Mouse (Mus musculus) intestine, embryonic 16.5 days (tissue): Measurements from ENCODE around the gene Pdlim5. TPM values are rescaled to one million over a fixed set of nuclear protein-coding genes. Genes with fewer than 3 reads are reported as not detected.

Experiments used
- ATAC-seq: fragments of 200-750 bp; cut with Nextera tagmentation; 2 replicates; pipeline ENCODE4 v1.8.0; 2017; ENCODE audit warnings: moderate TSS enrichment, moderate library complexity
- H3K27ac ChIP-seq: fragments of 300-500 bp; sonication (generic); 2 replicates; pipeline ENCODE4 v1.5.1; 2014; ENCODE audit warnings: mild to moderate bottlenecking, low read length
- H3K27me3 ChIP-seq: fragments of 300-500 bp; sonication (generic); replicated peaks from 2 replicates; pipeline ENCODE4 v1.6.1; 2014; ENCODE audit warnings: low read length, control low read depth, mixed read lengths; ENCODE audit not compliant: control insufficient read depth, insufficient read depth
- H3K36me3 ChIP-seq: fragments of 300-500 bp; sonication (generic); 2 replicates; pipeline ENCODE4 v1.6.1; 2014; ENCODE audit warnings: low read length, control low read depth; ENCODE audit not compliant: control insufficient read depth, insufficient read depth
- H3K4me1 ChIP-seq: fragments of 300-500 bp; sonication (generic); 2 replicates; pipeline ENCODE4 v1.6.1; 2014; ENCODE audit warnings: low read length, control low read depth, mixed read lengths; ENCODE audit not compliant: control insufficient read depth, insufficient read depth
- H3K4me2 ChIP-seq: fragments of 300-500 bp; sonication (generic); 2 replicates; pipeline ENCODE4 v1.6.1; 2014; ENCODE audit warnings: low read depth, low read length, control low read depth
- H3K4me3 ChIP-seq: fragments of 300-500 bp; sonication (generic); 2 replicates; pipeline ENCODE4 v1.5.1; 2014; ENCODE audit warnings: mild to moderate bottlenecking, low read length
- H3K9ac ChIP-seq: fragments of 300-500 bp; sonication (generic); 2 replicates; pipeline ENCODE4 v1.6.1; 2014; ENCODE audit warnings: low read depth, low read length
- H3K9me3 ChIP-seq: fragments of 300-500 bp; sonication (generic); 2 replicates; pipeline ENCODE4 v1.6.1; 2016; ENCODE audit warnings: low read length, control low read depth; ENCODE audit not compliant: control insufficient read depth
- WGBS: fragments of 180-500 bp; shearing (Covaris S2); extraction: QIAGEN DNeasy Blood & Tissue Kit; methylation state at CpG from one replicate; pipeline ENCODE4 v1.1.7; 2014; 5-methylcytosine and 5-hydroxymethylcytosine counted together
- polyA plus RNA-seq: library from polyadenylated mRNA; unstranded; fragments of >200 nt; fragmentation: Nextera tagmentation; extraction: Ambion mirVana; gene quantifications from 2 replicates; pipeline ENCODE4 v1.2.1, GENCODE M21; 2015

Gene Pdlim5
- polyA plus RNA-seq, 1 experiment from 2014 or later: 35.7 TPM

DNA sequence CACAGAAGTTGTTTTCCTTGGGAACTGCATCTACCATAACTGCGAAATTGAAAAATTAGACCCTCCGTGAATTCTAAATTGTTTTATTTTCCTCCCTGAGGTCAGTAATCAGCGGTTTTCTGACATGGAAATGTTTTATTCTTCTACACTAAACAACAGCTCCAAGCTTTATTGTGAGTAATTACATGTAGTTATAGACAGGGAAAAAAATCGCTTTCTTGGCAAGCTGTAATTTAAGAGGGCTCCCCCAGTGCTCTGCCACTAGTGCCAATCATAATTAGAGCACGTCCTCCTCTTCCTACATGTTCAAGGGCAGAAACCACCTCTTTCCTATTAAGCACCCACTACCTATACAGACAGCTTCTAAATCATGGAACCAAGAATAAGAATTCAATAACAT lies 157.9 kb downstream of the Pdlim5 start:
- H3K4me2 ChIP-seq: no peak overlapping the region
- H3K4me3 ChIP-seq: no peak overlapping the region
- 81% methylated on average over 5 of the region's 5 CpGs for WGBS
- no peak overlapping the region for H3K27ac ChIP-seq
- no peaks in the 10 kb centered on the region for H3K27me3 ChIP-seq
- ATAC-seq: no peak
- no peak overlapping the region for H3K9ac ChIP-seq
- no peaks in the 10 kb centered on the region for H3K4me1 ChIP-seq
- no peaks in the 10 kb centered on the region for H3K9me3 ChIP-seq
- no peaks in the 10 kb centered on the region for H3K36me3 ChIP-seq

DNA sequence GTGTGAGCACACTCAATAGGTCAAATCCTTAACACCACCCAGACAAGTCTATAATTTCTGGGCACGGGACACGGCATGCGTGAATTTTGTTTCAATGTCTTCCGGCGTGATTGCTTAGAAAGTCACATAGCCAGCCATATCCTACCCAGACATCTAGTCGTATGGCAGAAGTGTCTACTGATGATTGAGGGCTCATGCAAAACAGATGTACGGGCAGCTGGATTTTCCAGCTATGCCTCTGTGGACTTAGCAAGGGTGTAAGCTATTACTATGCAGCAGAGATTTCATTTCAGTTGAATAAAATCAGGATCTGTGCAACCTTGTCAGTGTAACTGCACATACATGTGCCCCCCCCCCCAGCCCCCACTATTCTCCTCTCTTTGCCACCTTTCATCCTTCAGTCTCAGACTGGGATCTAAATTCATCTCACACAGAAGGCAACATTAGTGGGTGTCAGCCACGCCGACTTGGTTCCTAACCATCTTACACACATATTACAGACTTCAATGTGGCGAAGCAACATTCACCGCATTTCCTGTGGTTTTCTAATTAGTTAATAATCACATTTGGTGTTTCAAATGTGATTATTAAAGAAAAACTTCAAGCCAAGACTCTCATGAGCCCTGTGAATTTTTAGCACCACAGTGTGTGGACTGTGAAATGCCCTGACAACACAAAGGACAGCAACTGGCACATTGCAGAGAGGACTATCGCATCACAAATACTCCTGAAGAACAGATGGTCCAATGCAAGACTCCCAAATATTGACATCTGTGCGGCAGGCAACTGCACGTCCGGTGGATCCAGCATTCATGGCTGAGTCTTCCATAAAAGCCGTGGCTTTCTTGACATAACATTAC lies 161.7 kb downstream of the Pdlim5 start:
- Histone ChIP-seq H3K9ac (no peak overlapping the region), H3K9me3 (no peaks in the 10 kb centered on the region), H3K4me3 (no peak overlapping the region), H3K4me1 (no peaks in the 10 kb centered on the region), H3K27me3 (no peaks in the 10 kb centered on the region), H3K36me3 (no peaks in the 10 kb centered on the region), H3K4me2 (no peak overlapping the region), H3K27ac (no peak overlapping the region)
- no peak for ATAC-seq
- 86% methylated on average over 16 of the region's 16 CpGs for WGBS

DNA sequence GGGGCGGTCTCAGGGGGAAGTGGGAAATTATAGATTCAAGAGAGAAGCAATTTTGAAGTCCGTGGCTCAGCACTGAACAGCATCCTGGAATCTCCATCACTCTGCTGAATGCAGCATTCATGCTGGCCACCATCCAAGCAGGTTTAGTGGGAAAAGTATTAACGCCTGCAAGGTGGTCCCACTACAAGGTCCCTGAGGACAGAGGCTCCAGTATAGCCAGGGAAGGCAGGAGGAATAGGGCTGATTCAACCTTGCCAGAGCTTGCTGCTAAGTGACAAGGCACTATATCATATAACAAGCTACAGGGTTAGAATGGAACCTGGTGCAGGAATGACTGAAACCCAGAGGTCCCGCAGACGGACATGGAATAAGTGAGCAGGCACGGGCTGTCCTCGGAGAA lies 166.8 kb downstream of the Pdlim5 start:
- H3K9ac ChIP-seq: no peak overlapping the region
- no peaks in the 10 kb centered on the region for H3K9me3 ChIP-seq
- H3K36me3 ChIP-seq: no peaks in the 10 kb centered on the region
- no peak overlapping the region for H3K4me2 ChIP-seq
- 89% methylated on average over 7 of the region's 7 CpGs for WGBS
- ATAC-seq: no peak
- H3K4me3 ChIP-seq: no peak overlapping the region
- H3K4me1 ChIP-seq: no peaks in the 10 kb centered on the region
- no peak overlapping the region for H3K27ac ChIP-seq
- no peaks in the 10 kb centered on the region for H3K27me3 ChIP-seq

DNA sequence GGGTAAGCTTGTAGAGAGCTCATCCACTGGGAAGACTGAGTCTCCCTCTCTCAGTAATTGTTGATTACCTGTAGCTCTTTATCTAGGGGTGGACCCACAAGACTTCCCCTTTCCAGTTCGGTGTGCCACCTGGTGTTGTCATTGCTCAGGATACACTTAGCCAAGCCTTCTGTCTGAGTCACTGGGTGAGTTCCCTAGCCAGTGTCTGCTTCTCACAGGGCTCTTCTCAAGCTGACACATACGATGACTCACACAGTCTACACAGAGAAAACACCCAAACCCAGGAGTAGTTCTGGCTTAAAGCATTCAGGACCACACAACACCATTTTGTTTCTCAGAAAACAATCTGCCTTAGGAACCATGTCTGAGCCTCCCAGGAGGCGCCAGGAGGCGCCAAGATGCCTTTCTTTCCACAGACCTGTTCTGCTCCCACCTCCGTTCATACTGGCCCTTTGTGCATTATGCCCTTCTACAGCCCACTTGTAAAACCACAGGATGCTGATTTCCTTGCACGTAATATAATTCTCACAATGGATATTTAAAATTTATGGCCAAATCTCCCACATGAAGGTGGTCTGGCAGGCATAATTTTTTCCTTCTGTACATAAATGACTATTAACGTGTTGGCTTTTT lies 172.9 kb downstream of the Pdlim5 start:
- H3K4me2 ChIP-seq: no peak overlapping the region
- no peaks in the 10 kb centered on the region for H3K4me1 ChIP-seq
- WGBS: 89% methylated on average over 7 of the region's 7 CpGs
- no peak overlapping the region for H3K9ac ChIP-seq
- no peak overlapping the region for H3K4me3 ChIP-seq
- no peak for ATAC-seq
- no peak overlapping the region for H3K27ac ChIP-seq
- H3K9me3 ChIP-seq: no peaks in the 10 kb centered on the region
- no peaks in the 10 kb centered on the region for H3K27me3 ChIP-seq
- no peaks in the 10 kb centered on the region for H3K36me3 ChIP-seq

DNA sequence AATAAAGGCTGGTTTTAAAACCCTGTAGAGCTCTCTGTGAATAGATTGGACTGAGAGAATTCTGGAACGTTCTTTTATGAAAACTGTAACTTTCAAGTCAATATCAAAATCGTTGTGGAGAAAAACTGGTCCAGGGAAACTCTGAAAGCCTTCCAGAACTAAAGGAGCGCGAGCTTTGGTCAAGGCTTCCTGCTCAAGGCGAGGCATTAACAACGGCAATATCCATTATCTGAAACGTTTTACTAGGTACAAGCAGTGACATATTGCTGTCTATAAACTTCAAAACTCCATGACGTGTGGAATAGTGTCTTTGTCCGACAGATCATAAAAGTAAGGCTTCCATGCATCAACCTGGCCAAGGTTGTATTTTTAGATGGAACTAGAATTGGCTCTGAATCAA lies 175.6 kb downstream of the Pdlim5 start:
- 67% methylated on average over 9 of the region's 9 CpGs for WGBS
- no peaks in the 10 kb centered on the region for H3K27me3 ChIP-seq
- ATAC-seq: peak; percentile 56
- H3K36me3 ChIP-seq: no peaks in the 10 kb centered on the region
- no peak overlapping the region for H3K27ac ChIP-seq
- H3K9me3 ChIP-seq: no peaks in the 10 kb centered on the region
- no peak overlapping the region for H3K4me3 ChIP-seq
- no peak overlapping the region for H3K4me2 ChIP-seq
- H3K4me1 ChIP-seq: no peaks in the 10 kb centered on the region
- H3K9ac ChIP-seq: no peak overlapping the region

- 59% methylated on average over 2 of the region's 2 CpGs for WGBS
- Histone ChIP-seq H3K4me2 (no peak overlapping the region), H3K4me1 (no peaks in the 10 kb centered on the region), H3K36me3 (no peaks in the 10 kb centered on the region), H3K9ac (no peak overlapping the region), H3K9me3 (no peaks in the 10 kb centered on the region), H3K27me3 (no peaks in the 10 kb centered on the region), H3K27ac (no peak overlapping the region), H3K4me3 (no peak overlapping the region)
- ATAC-seq: no peak
These were observed 182.7 kb downstream of the Pdlim5 start for GRCm38 (mm10) chr3:142212821-142213220.

DNA sequence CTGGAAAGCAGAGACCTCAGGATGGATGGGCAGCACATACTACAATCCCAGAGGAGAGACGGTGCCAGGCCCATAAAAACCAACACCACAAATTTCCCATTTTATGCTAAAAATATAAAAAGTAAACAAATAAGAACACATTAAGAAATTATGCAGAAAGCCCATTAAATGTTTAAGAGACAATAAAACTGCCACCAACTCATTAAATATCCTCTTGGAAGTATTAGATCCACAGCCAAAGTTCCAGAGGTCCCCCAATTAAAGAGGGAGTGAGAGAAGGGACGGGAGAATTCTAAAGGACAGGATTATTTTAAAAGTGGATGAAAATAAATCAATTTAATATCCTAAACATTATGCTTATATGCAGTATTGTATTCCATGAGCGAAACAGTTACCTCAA lies 183.3 kb downstream of the Pdlim5 start:
- no peak overlapping the region for H3K4me3 ChIP-seq
- no peak overlapping the region for H3K9ac ChIP-seq
- no peak for ATAC-seq
- no peaks in the 10 kb centered on the region for H3K36me3 ChIP-seq
- H3K4me1 ChIP-seq: no peaks in the 10 kb centered on the region
- WGBS: 72% methylated on average over 3 of the region's 3 CpGs
- no peak overlapping the region for H3K4me2 ChIP-seq
- no peak overlapping the region for H3K27ac ChIP-seq
- no peaks in the 10 kb centered on the region for H3K9me3 ChIP-seq
- no peaks in the 10 kb centered on the region for H3K27me3 ChIP-seq

GRCm38 (mm10) chr3:142209981-142210380 lies 185.5 kb downstream of the Pdlim5 start:
- Histone ChIP-seq H3K4me1 (no peaks in the 10 kb centered on the region), H3K9ac (no peak overlapping the region), H3K4me3 (no peak overlapping the region), H3K4me2 (no peak overlapping the region), H3K9me3 (no peaks in the 10 kb centered on the region), H3K27me3 (no peaks in the 10 kb centered on the region), H3K36me3 (no peaks in the 10 kb centered on the region), H3K27ac (no peak overlapping the region)
- 56% methylated on average over 6 of the region's 6 CpGs for WGBS
- ATAC-seq: no peak

- no peak overlapping the region for H3K4me2 ChIP-seq
- WGBS: 87% methylated on average over 11 of the region's 11 CpGs
- no peak overlapping the region for H3K4me3 ChIP-seq
- H3K4me1 ChIP-seq: no peaks in the 10 kb centered on the region
- no peak overlapping the region for H3K27ac ChIP-seq
- no peak for ATAC-seq
- H3K9me3 ChIP-seq: no peaks in the 10 kb centered on the region
- no peaks in the 10 kb centered on the region for H3K27me3 ChIP-seq
- no peaks in the 10 kb centered on the region for H3K36me3 ChIP-seq
- H3K9ac ChIP-seq: no peak overlapping the region
These were observed 186.4 kb downstream of the Pdlim5 start for GRCm38 (mm10) chr3:142209057-142209456.
